Mouse (Mus musculus) kidney, adult 2 months (tissue): Measurements from ENCODE around the gene Prdm16. TPM values are rescaled to one million over a fixed set of nuclear protein-coding genes. Genes with fewer than 3 reads are reported as not detected.

Experiments used
- DNase-seq: peaks from one replicate; pipeline ENCODE4 v3.0.0; 2021
- H3K27ac ChIP-seq: fragments of 200-500 bp; 2 replicates; pipeline ENCODE4 v1.5.1; 2012; ENCODE audit warnings: low read depth, low read length, control low read depth, inconsistent platforms; ENCODE audit not compliant: insufficient read depth
- H3K27me3 ChIP-seq: fragments of 200-500 bp; replicated peaks from 2 replicates; pipeline ENCODE4 v1.6.1; 2012; ENCODE audit warnings: mild to moderate bottlenecking, moderate library complexity, low read length, inconsistent platforms; ENCODE audit not compliant: control insufficient read depth, insufficient read depth
- H3K36me3 ChIP-seq: fragments of 200-500 bp; 2 replicates; pipeline ENCODE4 v1.6.1; 2012; ENCODE audit warnings: mild to moderate bottlenecking, moderate library complexity, low read length, inconsistent platforms; ENCODE audit not compliant: control insufficient read depth, insufficient read depth
- H3K4me1 ChIP-seq: fragments of 200-500 bp; 2 replicates; pipeline ENCODE4 v1.6.1; 2011; ENCODE audit warnings: low read length; ENCODE audit not compliant: control insufficient read depth, insufficient read depth
- H3K4me3 ChIP-seq: fragments of 200-500 bp; 2 replicates; pipeline ENCODE4 v1.5.1; 2011; ENCODE audit warnings: mild to moderate bottlenecking, low read depth, low read length, control low read depth; ENCODE audit not compliant: insufficient read depth
- CTCF ChIP-seq: fragments of 200-500 bp; conservative IDR thresholded peaks from 2 replicates; pipeline ENCODE4 v1.5.1; 2011; ENCODE audit warnings: low read depth, mild to moderate bottlenecking, control low read depth, low read length, moderate library complexity, mixed read lengths; ENCODE audit not compliant: insufficient read depth, insufficient read length
- POLR2A ChIP-seq: fragments of 200-500 bp; IDR thresholded peaks from one replicate; pipeline ENCODE4 v1.6.1; 2011; ENCODE audit warnings: low read depth, low read length, control low read depth
- WGBS: fragments of 180-500 bp; shearing (Covaris S2); methylation state at CpG from one replicate; pipeline ENCODE4 v1.1.7; 2018; 5-methylcytosine and 5-hydroxymethylcytosine counted together
- polyA plus RNA-seq: library from polyadenylated mRNA; depleted of rRNA; stranded (reverse); fragments of >200 nt; gene quantifications from 2 replicates; pipeline ENCODE4 v1.2.3, GENCODE M21; 2012

The Prdm16 gene
- polyA plus RNA-seq, 1 experiment = 7.1 TPM

DNA sequence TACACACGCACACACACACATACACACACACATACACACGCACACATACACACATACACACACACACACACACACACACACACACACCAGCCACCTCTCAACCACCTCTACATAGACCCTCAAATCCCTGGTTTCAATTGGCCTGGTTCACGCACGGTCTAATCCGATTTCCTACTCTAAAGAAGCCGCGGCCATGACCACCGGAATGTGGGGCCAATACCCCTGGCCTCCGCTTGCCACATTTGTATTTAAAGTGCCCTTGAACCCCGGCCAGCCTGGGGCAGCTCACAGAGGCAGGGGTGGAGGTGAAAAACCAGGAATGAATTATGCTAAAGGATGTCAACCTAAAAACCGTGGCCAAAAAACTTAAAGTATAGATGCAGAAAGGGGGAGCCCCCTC, 45.8 kb downstream of the Prdm16 start:
- no peak overlapping the region for H3K27ac ChIP-seq
- H3K27me3 ChIP-seq = no peaks in the 10 kb centered on the region
- 75% methylated on average over 11 of the region's 11 CpGs for WGBS
- no peaks in the 10 kb centered on the region for H3K4me1 ChIP-seq
- no peak for TF ChIP-seq CTCF
- TF ChIP-seq POLR2A = no peak
- no peaks in the 10 kb centered on the region for H3K36me3 ChIP-seq
- DNase-seq = no peak
- H3K4me3 ChIP-seq = no peak overlapping the region

DNA sequence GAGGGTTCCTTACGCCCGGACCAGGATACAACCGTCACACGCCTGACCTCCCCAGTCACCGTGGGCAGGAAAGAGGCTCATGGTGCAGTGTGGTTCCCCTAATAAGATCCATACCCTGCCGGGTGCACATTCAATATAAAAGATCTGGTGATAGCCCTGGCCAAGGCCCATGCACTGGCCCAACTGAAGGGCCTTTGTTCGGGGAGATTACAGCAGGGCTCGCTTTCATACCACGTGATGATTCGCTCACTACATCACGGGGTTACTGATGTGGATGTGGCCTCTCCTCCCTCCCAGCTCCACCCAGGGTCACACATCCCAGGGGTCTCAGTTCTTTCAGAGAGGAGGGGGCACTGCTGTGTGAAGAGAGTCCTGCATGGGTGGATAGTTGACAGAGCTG, 50.3 kb downstream of the Prdm16 start:
- no peak overlapping the region for H3K4me3 ChIP-seq
- TF ChIP-seq POLR2A = no peak
- no peak for TF ChIP-seq CTCF
- no peaks in the 10 kb centered on the region for H3K27me3 ChIP-seq
- H3K27ac ChIP-seq = no peak overlapping the region
- WGBS = 73% methylated on average over 11 of the region's 11 CpGs
- no peaks in the 10 kb centered on the region for H3K36me3 ChIP-seq
- no peaks in the 10 kb centered on the region for H3K4me1 ChIP-seq
- DNase-seq = no peak

DNA sequence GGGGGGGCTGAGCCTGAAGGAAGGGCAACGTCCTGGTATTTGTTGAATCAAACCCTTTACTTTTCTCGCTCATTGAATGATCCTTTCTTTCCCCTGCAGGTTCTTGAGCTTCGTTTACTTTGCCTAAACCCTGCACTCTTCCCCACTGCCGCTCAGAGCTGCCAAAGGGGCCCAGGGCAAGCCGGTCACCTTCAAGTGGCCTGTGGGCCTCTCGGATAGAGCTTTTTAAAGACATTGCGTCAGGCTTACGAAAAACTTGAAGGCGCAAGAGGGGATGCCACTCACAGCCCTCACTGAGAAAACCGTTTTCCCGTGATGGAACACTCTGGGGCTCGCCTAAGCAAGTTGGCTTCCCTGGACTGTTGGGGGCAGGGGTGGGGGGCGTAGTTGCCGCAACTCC, 50.9 kb downstream of the Prdm16 start:
- H3K27ac ChIP-seq = no peak overlapping the region

DNA sequence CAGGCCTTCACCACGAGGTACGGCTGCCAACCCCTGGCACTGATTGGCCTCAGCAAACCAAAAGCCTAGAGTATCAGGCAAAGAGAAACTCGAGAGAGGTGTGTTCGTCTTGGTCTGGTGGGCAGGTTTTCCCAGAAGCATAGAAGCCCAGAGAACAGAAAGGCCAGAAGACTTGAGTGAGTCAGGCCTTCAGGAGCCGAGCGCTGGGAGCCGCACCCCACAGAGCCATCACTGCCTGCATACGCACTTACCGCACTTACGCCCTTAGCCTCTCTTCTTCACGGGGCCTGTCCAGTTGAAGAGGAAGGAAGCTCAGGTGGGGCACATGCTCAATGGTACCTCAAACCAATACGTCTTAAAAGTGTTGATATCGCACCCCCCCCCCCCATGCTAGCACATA, 53.0 kb downstream of the Prdm16 start:
- TF ChIP-seq POLR2A (no peak), CTCF (no peak)
- DNase-seq = no peak
- Histone ChIP-seq H3K36me3 (no peaks in the 10 kb centered on the region), H3K27me3 (no peaks in the 10 kb centered on the region), H3K27ac (no peak overlapping the region), H3K4me3 (no peak overlapping the region), H3K4me1 (no peaks in the 10 kb centered on the region)
- 78% methylated on average over 13 of the region's 13 CpGs for WGBS

More for the DNA sequence above, 50.9 kb downstream of the Prdm16 start:
- no peak for TF ChIP-seq POLR2A
- TF ChIP-seq CTCF = no peak
- no peaks in the 10 kb centered on the region for H3K4me1 ChIP-seq
- no peaks in the 10 kb centered on the region for H3K27me3 ChIP-seq
- no peak overlapping the region for H3K4me3 ChIP-seq
- H3K36me3 ChIP-seq = no peaks in the 10 kb centered on the region
- WGBS = 81% methylated on average over 14 of the region's 14 CpGs
- DNase-seq = no peak

DNA sequence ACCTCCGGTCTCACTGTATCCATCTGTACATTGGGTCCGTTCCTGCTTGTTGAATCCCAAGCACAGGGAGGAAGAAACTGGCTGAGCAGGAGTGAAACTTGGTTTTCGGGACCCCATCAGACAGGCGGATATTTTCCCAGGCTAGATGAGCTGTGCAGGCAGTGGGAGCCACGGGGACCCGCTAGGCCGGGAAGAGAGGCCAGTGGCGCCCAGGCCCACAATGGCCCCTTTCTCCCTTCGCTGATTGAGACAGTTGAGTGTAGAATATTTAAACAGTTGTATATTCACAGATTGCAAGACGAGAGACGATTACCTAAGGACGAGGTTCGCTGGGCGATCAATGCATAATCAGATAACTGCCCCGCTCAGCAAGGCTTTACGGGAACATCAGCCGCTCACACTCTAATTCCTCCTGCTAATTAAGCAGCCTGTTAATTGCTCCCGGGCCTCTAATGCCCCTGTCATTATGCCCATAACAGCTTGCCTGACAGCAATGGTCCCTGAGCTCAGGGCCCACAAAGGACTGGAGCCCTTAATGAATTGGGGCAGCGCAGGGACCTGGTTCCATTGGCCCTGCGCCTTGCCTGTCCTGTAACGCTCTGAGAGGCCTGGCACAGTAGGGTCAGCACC, 54.0 kb downstream of the Prdm16 start:
- Histone ChIP-seq H3K27me3 (no peaks in the 10 kb centered on the region), H3K4me1 (no peaks in the 10 kb centered on the region), H3K4me3 (no peak overlapping the region), H3K36me3 (no peaks in the 10 kb centered on the region), H3K27ac (no peak overlapping the region)
- TF ChIP-seq POLR2A (no peak), CTCF (no peak)
- no peak for DNase-seq
- 79% methylated on average over 21 of the region's 21 CpGs for WGBS

DNA sequence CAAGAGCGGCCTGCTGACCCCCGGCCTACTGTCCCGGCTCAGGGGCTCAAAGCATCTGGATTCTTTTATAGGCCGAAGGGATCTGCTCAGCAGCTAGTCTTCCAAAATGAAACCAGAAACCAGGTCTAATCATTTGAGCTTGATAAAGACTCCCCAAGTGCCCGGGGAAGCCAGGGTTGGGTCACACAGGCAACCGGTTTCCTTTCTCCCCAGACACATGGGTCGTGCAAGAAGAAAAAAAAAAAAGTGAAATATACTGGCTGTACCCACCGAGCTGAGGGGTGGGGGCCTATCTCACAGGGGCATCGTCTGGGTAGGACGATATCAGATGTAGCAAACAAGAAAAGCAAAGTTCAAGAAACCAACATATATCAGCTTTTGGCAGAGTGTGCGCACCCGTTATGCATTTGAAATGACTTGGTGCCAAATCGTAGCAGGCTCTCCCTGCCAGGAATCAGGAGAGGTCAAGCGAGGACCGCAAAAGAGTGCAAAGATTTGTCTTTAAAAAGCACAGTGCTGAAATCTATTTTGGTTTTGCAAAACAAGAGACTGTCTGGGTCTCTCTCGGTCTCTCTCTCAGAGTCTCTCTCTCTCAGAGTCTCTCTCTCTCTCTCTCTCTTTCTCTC, 55.3 kb downstream of the Prdm16 start:
- H3K27me3 ChIP-seq = no peaks in the 10 kb centered on the region
- 46% methylated on average over 16 of the region's 16 CpGs for WGBS
- H3K27ac ChIP-seq = no peak overlapping the region
- DNase-seq = peak; percentile 14
- no peaks in the 10 kb centered on the region for H3K4me1 ChIP-seq
- no peaks in the 10 kb centered on the region for H3K36me3 ChIP-seq
- no peak overlapping the region for H3K4me3 ChIP-seq
- TF ChIP-seq CTCF = no peak
- TF ChIP-seq POLR2A = no peak

DNA sequence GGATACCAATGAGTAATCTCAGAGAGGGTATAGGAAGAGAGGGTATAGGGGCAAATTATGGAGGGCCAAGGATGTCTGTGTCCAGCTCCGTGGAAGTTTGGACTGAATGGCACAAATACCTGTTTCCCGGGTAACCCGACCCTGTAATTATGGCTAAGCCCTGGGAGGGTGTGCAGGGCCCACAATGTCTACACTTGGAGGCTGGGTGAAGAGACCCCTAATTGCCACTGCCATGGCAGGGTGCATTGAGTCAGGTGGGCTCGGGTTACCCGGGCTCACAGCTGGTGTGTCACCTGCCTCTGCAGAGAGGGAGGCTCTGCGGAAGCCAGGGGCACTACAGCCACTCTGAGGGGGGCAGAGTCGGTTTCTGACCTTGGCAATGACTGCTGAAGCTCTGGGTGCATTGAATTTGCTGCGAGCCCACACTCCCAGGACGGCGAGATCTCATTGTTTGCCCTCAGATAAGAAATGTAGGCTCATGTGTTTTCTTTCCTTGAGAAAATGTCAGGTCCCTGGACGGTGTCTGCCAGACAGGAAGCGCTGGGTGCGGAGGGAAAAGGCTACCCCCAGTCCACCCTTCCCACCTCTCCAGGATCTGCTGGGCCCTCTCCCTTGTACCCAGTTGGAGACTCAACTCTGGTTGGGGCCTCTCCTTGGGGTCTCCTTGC, 62.3 kb downstream of the Prdm16 start:
- WGBS = 55% methylated on average over 13 of the region's 13 CpGs
- no peaks in the 10 kb centered on the region for H3K36me3 ChIP-seq
- no peak overlapping the region for H3K27ac ChIP-seq
- H3K27me3 ChIP-seq = no peaks in the 10 kb centered on the region
- no peak for DNase-seq
- H3K4me1 ChIP-seq = no peaks in the 10 kb centered on the region
- no peak overlapping the region for H3K4me3 ChIP-seq
- TF ChIP-seq POLR2A (no peak), CTCF (no peak)
